Mouse (Mus musculus) left cerebral cortex, postnatal 14 days (tissue): ENCODE results near the gene Cttn. TPM values are rescaled to one million over a fixed set of nuclear protein-coding genes. Genes with fewer than 3 reads are reported as not detected.

ENCODE experiments used
- DNase-seq, 2 experiments: peaks; one replicate each; pipeline ENCODE4 v3.0.0; 2021 to 2022; ENCODE audit warnings: low spot score in 2 of 2, mixed read lengths in 1 of 2
- intact Hi-C: fragments of 180-260 bp; cut with DNase I; formaldehyde crosslinking; loops from one replicate; pipeline ENCODE4 v1.15.1; 2025
- long read RNA-seq, 2 experiments: library from polyadenylated mRNA; stranded (forward); transcript quantifications; one replicate each; pipeline ENCODE4 v2.0.0; 2021
- total RNA-seq, 2 experiments: library from RNA; stranded (reverse); gene quantifications; 2 replicates each; pipeline ENCODE4 v1.2.3; 2021

Gene Cttn
- total RNA-seq = 100 to 1,000 TPM; 123 to 129 TPM
- long read RNA-seq, experiment 1, transcript Cttn-202 (18 exons, 3,286 nt) = minor isoform, 27 of 297 reads
- long read RNA-seq, experiment 1, transcript Cttn-201 (17 exons, 2,913 nt) = major isoform, 91 of 297 reads
- long read RNA-seq, experiment 1, partial matches to known transcripts = 14 of 297 reads
- long read RNA-seq, experiment 1, other reads (novel, unspliced or antisense) = 165 of 297 reads
- long read RNA-seq, experiment 2, transcript Cttn-202 (18 exons, 3,286 nt) = minor isoform, 28 of 284 reads
- long read RNA-seq, experiment 2, transcript Cttn-201 (17 exons, 2,913 nt) = major isoform, 72 of 284 reads
- long read RNA-seq, experiment 2, partial matches to known transcripts = 17 of 284 reads
- long read RNA-seq, experiment 2, other reads (novel, unspliced or antisense) = 167 of 284 reads

DNA sequence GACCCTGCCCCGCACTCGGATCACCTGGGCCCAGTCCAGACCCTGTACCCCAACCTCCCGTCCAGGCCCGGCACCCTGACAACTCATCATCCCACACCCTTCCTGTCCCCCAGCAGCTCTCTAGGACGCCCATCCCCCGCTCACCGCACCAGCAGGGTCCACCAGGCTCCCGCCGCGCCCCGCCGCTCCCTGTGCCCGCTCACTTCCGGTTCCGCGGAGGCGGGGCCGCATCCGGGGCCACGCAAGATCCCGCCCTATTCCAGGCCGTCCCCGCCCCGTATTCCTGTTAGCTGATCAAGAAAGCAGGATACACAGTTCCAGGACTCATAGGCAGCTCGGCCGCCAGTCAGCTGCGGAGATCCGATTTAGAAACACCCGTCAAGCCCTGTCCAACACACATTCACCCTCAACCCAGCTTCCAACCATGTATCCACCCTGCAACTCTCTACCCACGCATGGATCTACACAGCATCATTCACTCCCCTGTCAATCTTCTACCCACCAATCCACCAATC lies at the start of gene Cttn:
TSS of gene Cttn (minus strand) at position 465 of the 515 bp plus-strand sequence.
- peak; percentile 88 to 92 for DNase-seq
- intact Hi-C loops = no loop called here

DNA sequence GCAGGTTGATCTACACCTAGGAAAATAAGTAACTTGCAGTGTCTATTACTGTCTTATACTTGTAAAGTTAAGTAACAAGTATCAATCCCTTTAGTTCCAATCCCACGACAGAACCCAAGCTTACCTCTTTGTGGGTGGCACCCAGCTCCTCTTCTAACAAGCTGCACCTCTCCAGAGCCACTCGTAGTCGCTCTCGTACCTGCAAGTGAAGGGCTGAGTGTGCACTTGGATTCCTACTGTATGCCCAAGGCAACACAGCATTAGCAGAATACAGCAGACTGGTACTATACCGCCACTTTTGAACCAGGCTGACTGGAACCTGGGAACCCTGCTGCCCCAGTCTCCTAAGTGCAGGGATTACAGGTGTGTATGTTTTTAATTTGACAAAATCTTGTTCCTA lies 49.0 kb upstream of the Cttn start:
- no peak for DNase-seq
- intact Hi-C loops = no loop called here

DNA sequence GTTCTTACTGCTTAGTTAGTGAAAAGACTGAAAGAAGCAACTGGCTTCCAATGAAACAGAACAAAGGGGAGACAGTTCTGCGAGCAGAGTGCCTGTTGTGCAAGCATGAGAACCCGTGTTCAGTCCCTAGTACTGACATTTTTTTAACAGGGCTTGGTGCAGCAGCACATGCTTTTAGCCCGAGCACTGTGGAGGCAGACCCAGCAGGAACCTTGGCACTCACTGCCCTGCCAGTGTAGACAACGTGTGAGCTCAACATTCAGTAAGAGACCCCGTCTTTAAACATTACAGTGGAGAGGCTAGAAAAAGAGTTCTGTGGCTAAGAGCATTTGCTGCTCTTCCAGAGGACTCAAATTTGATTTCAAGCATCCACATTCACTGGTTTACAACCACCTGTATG lies 45.9 kb upstream of the Cttn start:
- intact Hi-C loops = no loop called here
- DNase-seq = no peak

DNA sequence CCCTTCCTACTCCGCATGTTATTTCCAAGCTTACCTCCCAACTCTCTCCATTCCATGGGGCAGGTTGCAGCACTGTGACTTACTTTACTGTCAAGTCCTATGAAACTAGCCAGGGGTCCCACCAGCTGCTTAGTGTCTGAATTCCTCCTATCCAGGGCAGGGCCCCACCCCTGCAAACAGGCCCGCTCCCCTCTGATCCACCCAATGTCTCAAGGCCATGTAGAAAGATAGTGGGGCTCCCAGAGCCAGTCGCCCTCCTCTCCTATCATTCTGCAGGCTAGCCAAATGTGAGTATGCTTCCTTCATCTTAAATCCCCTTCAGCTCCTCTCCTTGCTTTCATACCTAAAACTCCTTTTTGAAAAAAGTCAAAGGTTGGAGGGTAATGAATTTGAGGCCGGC lies 38.3 kb upstream of the Cttn start:
- DNase-seq = no peak
- intact Hi-C loops = no loop called here

DNA sequence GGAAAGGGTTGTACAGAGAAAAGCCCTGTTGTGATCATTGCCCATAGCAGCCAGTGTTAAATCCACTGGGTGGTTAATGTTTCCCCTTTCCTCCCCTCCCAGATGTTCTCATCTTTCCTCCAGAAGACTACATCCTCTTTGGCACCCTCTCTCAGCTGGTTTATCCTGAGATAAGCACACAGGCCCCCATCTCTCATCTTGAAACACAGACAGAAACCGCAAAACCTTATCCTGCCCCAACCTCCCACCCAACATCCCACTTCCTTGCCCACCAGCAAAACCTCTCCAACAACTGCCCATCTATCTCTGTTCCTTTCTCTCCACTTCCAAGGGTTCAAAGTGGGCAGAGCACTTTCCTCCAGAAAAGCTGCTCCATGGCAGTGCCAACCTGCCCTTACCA lies 36.0 kb upstream of the Cttn start:
- no peak for DNase-seq
- intact Hi-C loops = no loop called here

DNA sequence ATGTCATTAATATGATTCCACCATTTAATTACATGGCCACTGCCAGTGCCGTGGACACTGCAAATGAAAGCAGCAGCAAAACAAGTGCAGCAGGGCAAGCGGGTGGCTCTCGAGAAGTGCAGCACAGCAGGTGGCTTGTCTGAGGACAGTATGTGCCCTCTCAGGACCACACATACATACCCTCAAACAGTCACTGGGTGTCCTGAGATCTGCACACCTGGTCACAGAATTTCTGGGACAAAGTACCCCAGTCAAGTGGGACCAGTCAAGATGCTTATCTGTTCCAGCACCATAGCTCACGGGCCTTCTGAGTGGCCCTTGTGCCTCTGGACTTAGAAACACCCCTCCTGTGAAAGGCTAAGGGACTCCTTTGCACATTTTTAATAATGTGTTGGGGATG lies 33.1 kb upstream of the Cttn start:
- intact Hi-C loops = no loop called here
- no peak for DNase-seq

DNA sequence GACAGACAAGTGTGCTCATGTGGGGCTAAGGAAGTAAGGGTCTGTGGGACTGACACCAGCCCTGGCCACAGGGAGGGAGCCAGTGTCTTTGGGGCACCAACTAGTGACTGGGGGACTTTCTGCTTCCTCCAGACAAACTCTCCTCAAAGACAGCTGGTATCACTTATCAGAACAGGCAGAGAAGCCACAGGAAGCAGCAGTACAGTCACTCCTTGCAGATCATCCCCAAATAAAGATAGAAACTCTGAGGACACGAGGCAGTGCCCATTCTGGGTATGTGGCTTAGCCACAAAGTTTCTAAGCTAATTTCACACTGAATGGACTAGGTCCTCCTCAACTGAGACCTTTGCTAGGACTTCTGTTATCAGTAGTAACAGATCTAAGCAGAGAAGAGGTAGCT lies 22.1 kb upstream of the Cttn start:
- intact Hi-C loops = no loop called here

DNA sequence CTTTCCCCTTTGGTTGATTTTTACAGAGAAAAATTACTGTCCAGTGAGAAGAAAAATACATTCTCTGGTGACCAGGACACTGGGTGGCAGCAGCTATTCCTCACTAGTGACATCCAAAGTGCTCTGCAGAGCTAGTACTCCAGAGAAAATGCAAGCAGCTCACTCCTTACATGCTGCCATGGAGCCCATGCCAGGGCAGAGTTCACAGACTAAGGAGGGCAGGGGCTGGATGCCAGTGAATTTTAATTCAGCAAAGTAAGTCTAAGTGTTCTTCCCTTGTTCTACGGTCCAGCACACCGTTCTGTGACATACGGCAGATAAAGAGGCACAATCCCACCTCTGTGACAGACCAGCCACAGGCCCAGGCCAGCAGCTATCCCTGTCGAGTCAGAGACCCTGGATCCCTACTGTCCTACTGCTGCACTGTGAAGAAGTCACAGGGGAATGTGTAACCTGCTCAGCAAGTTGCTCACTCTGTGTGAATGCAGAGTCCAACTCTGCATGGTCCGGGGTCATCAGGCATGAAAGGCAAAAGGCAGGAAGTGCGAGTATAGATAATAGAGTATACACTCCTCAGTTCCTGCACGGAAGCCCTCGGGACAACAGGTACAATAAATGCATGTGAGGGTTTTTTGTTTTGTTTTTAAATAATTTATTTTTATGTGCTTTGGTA lies 19.5 kb upstream of the Cttn start:
- DNase-seq = no peak
- intact Hi-C loops = no loop called here

More for the DNA sequence above, 22.1 kb upstream of the Cttn start:
- DNase-seq = no peak

DNA sequence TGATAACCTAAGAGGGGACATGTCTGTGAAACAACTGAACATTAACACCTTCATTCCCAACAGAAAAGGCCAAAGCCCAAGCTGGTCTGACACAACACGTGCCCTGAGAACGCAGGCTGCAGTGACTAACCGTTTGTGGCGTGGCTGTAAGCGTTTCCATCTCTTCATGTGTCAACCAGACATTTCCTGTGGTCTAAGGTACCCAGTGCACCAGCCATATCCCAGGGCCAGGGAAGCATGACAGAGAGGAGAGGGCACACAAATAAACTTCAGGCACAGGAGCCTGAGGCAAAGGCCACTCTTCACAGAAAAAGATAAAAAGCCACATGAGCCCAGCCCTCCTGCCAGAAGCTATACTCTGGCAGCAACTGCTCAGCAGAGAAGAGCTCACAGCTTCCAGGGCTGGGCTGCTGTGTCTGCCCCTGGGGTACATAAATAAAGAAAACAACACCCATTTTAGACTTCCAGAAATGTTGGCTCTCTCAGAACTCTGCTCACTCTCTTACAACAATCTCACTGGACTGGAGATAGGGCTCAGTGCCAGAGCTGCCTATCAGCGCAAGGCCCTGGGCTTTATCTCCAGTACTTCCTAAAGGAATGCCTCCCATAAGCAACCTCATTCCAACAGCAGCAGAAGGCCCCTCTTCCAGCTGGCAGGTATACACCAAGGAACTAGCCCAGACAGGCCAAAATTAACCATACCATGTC lies 18.4 kb upstream of the Cttn start:
- DNase-seq = no peak
- intact Hi-C loops = no loop called here

DNA sequence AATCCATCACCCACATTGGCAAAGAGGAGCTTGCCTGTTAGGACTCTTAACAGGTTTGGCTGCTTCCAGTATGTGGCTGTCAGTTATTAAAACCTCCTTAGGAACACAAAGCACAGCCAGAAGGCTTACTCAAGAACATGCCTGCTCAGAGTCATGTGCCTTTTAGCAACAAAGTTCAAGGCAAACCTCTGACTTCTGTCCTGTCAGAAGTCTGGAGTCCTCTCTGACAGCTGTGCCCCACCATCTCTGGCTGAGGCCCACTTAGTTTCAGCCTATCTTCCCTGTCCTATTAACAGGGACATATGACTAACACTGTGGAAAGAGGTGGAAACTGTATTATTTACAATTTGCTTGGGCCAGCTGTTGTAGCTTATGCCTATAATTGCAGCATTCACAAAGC lies 9.5 kb upstream of the Cttn start:
- intact Hi-C loops = no loop called here
- no peak for DNase-seq

DNA sequence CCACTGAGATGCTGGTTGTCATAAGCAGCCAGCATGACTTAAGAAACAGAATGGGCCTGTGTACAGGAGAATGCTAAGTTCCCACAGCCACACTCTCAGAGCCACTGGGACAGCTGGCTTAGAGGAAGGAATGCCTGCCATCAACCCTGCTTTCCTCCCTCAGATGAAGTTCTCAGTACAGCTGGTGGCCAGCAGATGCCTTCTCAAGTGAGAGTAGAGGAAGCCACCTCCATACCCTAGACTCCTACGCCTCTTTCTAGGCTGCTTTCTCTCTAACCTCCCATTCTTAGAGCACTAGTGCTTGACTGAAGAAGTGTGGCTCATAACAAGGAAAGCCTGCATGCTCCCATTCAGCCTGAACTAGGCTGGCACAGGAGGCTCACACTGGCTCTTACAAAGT lies 8.8 kb upstream of the Cttn start:
- intact Hi-C loops = no loop called here
- DNase-seq = peak; percentile 57 to 59

DNA sequence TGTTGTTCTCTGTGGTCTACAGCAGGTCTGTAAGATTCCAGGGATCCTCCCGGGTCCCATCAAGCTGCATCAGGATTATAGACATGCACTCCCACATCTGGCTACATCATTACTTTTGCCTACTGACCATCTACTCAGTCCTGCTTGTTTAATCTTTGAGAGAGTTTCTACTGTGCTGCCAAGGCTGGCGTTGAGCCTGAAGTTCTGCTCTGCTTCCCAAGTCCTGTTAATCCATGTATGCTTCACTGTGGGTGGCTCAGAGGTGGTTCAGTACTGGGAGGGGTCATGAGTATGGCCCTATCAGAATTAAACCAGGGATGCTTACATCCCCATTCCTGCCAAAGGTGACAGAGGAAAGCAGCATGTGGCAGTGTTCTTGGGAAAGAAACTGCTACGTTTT lies 4.9 kb upstream of the Cttn start:
- intact Hi-C loops = no loop called here
- DNase-seq = no peak

DNA sequence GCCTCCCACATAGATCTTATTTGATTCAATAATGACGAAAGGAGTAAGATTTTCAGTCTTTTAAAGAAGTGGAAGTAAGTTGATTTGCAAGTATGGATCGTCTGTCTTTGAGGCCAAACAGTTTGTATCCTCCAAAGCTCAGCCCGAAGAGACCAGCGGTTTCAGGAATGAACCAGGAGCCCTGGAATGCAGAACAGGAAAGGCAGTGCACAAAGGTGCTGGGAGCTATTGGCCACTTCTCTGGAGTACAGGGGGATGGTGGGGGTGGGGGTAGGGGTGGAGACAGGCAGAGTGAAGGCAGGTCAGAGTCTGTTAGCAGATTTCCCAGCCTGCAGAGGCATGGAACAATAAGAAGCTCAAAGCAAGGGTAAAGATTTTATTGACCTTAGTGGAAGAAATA lies 2.7 kb upstream of the Cttn start:
- intact Hi-C loops = no loop called here
- DNase-seq = no peak

DNA sequence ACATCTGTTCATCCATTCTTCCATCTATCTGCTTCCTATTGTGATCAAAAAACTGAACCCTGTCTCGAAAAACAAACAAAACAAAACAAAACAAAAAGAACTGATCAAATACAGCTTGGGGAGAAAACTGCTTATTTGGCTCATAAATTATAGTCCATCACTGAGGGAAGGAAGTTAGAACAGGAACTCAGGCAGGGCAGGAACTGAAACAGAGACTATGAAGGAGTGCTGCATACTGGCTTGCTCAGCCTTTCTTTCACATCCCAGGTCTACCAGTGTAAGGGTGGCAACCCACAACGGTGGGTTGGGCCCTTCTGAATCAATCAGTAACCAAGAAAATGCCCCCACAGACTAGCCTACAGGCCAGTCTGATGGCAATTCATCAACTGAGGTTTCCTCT lies 294 bp upstream of the Cttn start:
- intact Hi-C loops = no loop called here
- DNase-seq = no peak

DNA sequence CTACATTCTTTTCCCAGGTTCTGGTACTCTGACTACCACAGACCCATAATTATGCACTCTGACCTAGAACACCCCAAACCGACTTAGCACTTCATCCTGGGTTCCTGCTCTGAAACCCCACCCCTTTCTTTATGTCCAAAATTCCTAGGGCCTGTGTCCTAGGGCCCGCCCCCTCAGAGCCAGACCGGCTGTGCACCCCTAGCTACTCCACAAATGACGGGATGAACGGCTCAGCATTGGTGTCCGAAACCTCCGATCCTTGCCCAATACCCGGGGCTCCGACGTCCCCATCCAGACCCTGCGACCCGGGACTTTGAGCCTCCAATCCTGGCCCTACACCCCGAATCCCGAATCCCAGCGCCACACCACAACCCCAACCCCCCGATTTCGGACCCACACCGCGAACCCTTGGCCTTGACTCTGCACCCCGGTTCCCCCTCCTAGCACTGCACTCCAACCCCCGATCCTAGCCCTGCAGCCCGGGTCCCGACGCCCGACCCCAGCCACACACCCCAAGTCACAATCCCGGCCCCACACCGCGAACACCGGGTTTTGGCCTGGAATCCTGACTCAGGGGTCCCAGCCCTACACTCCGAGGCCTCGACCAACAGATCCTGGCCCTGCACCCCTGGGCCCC lies 783 bp downstream of the Cttn start:
- intact Hi-C loops = no loop called here
- no peak for DNase-seq

DNA sequence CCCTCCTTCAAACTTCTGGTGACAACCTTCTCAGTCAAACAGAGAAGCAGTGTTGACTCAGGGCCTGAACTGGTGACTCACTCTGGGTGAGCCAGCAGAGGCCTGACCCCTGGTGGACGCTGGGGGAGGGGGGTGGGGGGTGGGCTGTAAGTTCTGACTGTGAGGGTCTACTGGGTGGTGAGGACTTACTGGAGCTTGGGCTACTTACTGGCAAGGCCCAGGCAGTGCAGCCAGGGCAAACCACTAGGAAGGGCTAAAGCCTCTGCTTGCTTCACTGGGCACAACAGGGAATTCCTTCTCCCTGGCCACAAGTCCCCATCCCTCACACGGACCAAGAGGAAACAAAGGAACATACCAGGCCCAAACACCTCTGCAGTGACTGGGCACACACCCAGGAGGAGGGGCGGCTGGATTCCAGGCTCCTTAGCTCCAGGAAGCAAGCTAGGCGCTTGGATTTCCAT lies 1.6 kb downstream of the Cttn start:
- no peak for DNase-seq
- intact Hi-C loops = no loop called here

DNA sequence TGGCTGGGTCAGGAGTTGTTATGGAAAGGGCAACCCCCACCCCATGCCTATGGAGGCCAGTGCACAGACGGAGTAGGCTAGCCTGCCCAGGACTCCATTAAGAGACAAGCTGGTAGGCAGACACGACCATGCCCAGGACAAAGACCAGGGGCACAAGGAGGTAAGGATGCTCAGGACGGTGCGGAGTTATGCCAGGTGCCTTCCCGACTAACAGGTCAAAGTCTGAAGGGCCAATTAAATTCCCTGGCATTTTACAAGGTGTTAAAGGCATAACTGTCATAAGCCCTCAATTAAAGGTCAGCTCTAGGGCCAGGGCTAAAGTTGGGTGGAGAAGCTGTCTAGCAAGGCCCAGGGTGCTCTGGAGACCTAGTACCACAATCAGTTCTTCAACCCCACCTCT lies 2.1 kb downstream of the Cttn start:
- intact Hi-C loops = no loop called here

DNA sequence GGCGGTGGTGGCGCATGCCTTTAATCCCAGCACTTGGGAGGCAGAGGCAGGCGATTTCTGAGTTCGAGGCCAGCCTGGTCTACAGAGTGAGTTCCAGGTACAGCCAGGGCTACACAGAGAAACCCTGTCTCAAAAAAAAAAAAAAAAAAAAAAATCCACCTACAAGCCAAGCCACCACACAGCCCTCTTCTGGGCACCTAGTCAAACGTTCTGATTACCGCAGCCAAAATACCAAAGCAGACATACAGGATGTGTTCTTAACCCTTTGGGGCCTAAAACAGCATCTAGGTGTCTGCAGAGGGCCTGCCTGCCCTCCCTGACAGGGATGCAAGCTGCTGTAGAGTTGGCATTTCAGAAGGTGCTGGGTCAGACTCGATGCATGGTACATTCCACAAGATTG lies 8.2 kb downstream of the Cttn start:
- intact Hi-C loops = no loop called here
- no peak for DNase-seq

More for the DNA sequence above, 2.1 kb downstream of the Cttn start:
- DNase-seq = no peak

DNA sequence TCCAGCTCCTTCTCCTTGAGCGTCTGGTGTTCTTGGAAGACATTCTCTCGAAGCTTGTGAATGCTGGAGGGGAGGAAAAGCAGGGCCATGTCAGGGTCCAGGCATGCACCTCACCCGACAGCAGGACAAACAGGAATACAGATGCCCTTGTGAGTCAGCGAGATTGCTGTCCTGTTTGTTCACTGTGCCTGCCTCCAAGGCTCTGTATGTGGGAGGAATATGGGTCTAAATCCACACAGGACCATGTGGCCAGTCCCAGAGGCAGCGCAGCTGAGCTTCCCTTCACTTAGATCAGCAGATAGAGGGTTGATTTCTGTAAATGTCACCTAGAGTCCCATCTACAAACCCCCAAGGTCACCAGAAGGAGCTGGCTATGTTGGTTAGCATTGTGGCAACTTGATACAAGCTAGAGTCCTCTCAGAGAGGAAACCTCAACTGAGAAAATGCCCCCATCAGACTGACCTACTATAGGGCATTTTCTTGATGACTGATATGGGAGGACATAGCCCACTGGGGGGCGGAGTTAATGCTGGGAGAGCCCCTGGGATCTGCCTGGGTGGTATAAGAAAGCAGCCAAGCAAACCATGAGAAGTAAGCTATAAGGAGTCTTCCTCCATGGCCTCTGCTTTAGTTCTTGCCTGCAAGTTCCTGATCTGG lies 9.4 kb downstream of the Cttn start:
- DNase-seq = no peak
- intact Hi-C loops = no loop called here
